Mouse (Mus musculus) frontal cortex, postnatal 10 days (tissue): ENCODE data around the gene Mixl1.
A peak's percentile ranks its signal among the peaks of the same experiment; 100 is the strongest.

ENCODE experiments used
- DNase-seq, 2 experiments: peaks; one replicate each; pipeline ENCODE4 v3.0.0; 2022; ENCODE audit warnings: low spot score in 2 of 2, mixed read lengths in 1 of 2

The Mixl1 gene

GRCm38 (mm10) chr1:180696626-180697352, at the start of gene Mixl1:
Mixl1 (minus strand) TSS chr1:180697034.
- DNase-seq = no peak

- DNase-seq = no peak
Measured at GRCm38 (mm10) chr1:180729231-180729630, 32.4 kb upstream of the Mixl1 start.

DNA sequence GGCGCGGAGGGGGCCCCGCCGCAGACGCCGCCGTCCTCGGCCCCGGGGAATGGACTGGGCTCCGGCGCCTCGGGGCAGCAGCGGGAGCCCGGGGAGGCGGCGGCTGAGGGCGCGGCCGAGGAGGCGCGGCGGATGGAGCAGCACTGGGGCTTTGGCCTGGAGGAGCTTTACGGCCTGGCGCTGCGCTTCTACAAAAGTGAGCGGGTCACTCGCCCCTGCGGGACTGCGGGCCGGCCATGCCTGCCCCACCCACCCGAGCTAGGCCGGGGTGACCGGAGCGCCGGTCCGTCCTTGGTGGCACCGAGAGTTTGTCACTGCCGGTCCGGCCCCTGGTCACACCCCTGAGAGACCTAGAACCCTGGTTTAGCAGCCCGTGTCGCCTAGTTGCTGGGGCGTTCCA, 29.3 kb upstream of the Mixl1 start:
- DNase-seq = peak in 1 of 2 experiments; percentile 10

GRCm38 (mm10) chr1:180725704-180726179, 28.9 kb upstream of the Mixl1 start, which contains the start of gene Acbd3:
Acbd3 (plus strand) TSS chr1:180726043.
- DNase-seq = peak; percentile 86 to 89

- DNase-seq = no peak
Measured at GRCm38 (mm10) chr1:180723701-180724238, 26.9 kb upstream of the Mixl1 start.

DNA sequence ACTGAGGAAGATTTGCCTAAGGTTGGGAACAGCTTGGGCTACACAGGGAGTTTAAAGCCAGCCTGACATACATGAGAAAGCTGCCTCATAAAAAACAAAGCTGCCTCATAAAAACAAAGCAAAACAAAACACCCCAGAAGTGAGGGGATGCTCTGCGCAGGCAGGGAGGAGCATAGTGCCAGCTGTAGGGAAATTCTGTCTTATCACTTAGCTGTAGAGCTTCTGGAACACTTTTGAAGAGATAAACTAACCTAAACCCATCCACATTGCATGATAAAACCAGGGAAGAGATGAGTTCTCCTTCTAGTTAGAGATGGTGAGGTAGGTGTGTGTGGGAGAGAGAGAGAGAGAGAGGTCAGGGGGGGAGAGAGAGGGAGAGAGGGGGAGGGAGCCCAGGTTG, 25.8 kb upstream of the Mixl1 start:
- no peak for DNase-seq

- DNase-seq = peak; percentile 39 to 67
Measured at GRCm38 (mm10) chr1:180719951-180720689, 23.3 kb upstream of the Mixl1 start.

DNA sequence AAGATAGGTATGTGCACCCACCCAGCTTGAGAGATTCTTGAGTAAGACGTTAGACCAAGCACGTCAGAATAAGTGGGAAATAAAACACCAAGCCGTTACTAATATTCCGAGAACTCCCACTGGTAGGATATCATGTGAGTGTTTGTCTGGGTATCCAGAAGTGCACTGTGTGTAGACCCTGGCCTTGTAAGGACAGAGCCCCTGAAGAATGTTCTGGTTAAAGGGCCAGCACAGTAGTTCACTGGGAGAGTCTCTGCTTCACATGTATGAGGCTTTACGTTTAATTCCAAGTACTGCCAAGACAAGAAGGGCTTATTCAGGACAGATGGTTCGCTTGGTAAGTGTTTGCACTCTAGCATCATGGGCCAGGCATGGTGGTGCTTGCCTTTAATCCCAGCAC, 22.6 kb upstream of the Mixl1 start:
- no peak for DNase-seq

- no peak for DNase-seq
Measured at GRCm38 (mm10) chr1:180718756-180719155, 21.9 kb upstream of the Mixl1 start.

- no peak for DNase-seq
Measured at GRCm38 (mm10) chr1:180708935-180709776, 12.3 kb upstream of the Mixl1 start.

DNA sequence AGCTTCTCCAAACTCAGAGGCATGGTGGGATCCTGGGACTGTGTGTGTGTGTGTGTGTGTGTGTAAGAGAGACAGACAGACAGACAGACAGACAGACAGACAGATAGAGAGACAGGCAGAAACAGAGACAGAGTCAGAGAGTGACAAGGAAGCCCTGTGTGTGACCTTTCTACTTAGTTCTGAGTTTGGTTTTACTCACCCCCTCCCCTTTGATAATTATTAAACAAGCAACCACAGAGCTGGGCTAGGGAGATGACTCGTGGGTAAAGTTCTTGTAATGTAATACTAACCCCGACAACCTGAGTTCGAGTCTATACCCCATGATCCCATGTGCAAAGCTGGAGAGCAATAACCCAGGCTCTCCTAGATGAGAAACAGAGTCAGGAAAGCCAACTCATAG, 11.0 kb upstream of the Mixl1 start:
- DNase-seq = no peak

DNA sequence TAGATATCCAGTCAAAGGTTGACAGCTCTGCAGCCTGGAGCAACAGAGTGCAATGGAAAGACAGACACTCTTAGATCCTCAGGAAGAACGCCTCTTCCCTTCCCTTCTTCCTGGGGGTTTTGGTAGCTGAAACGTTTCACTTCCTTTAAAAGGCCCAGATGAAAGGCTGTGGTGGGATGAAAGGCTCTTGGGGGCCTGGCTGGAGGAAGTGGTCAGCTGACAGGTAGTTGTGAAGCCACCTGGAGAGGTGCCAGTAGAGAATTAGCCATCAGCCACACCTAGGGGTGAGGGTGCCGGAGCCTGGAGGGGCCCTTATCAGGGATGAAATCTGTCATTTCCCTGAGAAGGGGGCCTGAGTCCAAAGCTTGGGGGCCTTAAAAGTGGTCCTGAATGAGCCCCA, 10.5 kb upstream of the Mixl1 start:
- DNase-seq = no peak

DNA sequence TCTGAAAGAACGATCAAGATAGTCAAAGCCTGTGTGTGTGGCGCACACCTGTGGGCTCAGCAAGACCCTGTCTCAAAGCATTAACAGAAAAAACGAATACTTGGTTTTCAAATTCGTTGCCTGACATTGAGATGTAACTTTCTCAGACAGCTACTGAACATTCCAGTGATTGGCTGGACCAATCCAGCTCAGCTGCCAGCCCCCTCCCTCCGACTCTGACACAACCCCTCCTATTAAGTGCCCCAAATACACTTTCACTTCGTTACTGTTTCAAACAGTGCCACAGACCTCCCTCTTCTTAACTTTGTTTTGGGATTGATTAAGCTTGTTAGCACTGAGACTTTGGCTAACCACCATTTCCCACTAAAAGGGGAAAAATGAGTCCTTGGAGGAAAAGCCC, 6.6 kb upstream of the Mixl1 start:
- DNase-seq = no peak

DNA sequence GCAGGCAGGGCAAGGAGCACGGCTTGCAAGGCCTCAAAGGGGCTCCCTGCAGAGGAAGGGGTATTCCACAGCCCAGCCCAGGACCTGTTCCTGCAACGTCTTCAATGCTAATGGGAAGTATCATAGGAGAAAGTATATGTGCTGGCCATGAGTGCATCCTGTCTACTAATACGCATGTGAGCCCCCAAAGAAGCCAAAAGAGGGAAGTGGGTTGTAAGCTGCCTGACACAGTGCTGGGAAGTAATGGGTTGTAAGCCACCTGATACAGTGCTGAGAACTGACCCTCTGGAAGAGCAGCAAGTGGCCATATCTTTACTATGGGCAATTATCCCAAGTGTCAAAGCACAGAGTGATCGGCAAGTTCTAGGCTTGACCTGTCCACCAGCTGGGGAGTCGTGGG, 1.2 kb upstream of the Mixl1 start:
- DNase-seq = no peak

- no peak for DNase-seq
Measured at GRCm38 (mm10) chr1:180691284-180691683, 5.5 kb downstream of the Mixl1 start.
